Mouse (Mus musculus) cerebellum, adult 9-11 months (tissue): ENCODE data around the gene Ifi27l2a.
A peak's percentile ranks its signal among the peaks of the same experiment; 100 is the strongest.
"Not testable (repeated sequence)": the region's sequence is repeated elsewhere in the genome, so short reads cannot be mapped to it uniquely, and the experiment has no call there.

Experiments used
- DNase-seq: peaks from one replicate; pipeline ENCODE4 v3.0.0; 2022

The Ifi27l2a gene

GRCm38 (mm10) chr12:103443524-103443923, at the start of gene Ifi27l2a:
Ifi27l2a (minus strand) TSS chr12:103443680.
- DNase-seq = no peak

- peak; percentile 75 for DNase-seq
These were observed 49.3 kb upstream of the Ifi27l2a start for GRCm38 (mm10) chr12:103492767-103493166.

- no peak for DNase-seq
These were observed 47.7 kb upstream of the Ifi27l2a start for GRCm38 (mm10) chr12:103491091-103491730.

- no peak for DNase-seq
These were observed 44.3 kb upstream of the Ifi27l2a start for GRCm38 (mm10) chr12:103487750-103488149.

DNA sequence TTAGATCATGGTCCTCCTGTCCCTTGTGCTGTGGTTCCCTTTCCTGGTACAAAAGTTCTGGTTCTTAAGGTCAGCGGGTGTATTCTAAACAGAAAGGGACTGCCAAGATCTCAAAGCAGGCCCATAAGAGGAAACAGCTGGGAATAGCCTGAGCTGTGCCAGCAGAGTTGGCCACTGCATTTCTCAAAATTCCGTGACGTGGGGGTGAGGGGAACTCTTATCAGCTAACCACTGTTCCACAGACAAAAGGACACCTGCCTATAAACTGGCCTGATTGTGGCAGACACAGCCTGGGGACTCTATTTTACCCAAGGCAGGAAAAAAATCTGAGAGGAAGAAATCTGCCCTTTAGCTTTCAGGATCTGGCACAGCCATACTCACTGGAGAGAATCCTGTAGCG, 43.8 kb upstream of the Ifi27l2a start:
- peak; percentile 16 for DNase-seq

- peak; percentile 85 for DNase-seq
These were observed 43.2 kb upstream of the Ifi27l2a start for GRCm38 (mm10) chr12:103486726-103487125.

DNA sequence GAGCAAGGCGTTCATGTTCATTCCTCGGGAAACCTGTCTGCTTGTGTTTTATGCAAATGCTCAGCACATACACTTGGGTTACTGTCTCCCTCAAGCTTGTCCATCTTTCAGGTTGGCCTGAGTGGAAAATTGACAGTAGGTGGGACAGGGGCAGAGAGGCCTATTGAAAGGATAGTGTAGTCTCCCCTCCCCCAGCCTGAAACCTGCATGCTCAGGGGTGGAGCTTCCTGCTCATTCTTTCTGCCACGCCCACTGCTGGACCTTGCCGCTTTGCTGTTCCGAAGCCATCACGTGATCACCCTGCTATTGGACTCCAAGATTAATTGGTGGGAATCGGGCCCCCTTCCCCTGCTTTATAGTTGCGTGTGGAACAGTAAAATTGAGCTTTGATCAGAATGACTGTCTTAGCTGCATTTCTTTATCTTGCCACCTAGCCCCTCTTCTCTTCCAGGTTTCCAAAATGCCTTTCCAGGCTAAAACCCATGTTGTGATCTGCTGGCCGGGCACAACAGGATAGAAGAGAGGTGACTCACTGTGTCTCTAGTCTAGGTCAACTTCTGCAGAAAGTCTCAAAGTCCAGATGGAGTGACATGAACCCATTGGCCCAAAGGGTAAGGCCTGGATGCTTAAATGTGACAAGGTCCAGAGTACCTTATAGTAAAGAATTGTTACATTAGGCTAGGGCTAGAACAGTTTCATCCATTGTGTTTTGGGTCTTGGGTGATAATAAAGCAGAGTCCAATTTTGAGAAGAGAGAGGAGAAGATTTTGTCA, 40.9 kb upstream of the Ifi27l2a start:
- DNase-seq = not testable (repeated sequence)

DNA sequence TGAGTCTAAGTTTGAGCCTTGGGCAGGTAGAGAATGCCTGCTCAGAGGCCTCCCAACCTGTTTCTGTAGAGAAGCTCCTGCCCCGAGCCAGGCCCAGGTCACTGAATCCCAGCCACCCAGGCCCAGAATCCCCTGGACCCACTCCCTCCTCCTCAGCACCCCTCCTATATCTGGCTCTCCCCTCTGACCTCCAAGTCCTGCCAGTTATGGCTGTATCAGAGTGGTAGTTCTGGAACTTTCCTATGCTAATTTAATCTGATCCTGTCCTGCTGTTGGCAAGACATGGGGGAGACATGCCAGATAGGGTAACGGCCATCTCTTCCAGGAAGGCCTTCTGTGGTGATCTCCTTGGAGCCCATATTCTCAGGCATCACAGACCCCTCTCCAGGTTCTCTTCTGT, 39.3 kb upstream of the Ifi27l2a start:
- no peak for DNase-seq

DNA sequence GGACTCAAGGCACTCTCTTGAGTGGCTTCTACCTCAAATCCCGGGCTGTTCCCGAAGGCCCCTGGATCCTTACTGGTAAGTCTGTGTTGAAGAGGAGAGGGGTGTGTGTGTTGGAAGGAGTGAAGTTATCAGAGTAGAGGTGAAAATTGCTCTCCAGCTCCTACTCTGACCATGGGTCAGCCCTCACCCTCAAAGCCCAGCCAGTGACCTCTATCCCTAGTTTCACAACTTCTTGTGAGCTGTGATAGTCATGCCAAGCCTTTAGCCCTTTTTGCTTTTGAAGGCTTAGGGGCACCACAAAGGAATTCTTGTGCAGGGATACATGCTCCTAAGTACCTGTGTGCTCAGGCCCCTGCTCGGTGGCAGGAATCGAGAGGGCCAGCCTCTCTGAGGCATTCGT, 38.2 kb upstream of the Ifi27l2a start:
- no peak for DNase-seq

GRCm38 (mm10) chr12:103477461-103478015, 34.1 kb upstream of the Ifi27l2a start:
- no peak for DNase-seq

DNA sequence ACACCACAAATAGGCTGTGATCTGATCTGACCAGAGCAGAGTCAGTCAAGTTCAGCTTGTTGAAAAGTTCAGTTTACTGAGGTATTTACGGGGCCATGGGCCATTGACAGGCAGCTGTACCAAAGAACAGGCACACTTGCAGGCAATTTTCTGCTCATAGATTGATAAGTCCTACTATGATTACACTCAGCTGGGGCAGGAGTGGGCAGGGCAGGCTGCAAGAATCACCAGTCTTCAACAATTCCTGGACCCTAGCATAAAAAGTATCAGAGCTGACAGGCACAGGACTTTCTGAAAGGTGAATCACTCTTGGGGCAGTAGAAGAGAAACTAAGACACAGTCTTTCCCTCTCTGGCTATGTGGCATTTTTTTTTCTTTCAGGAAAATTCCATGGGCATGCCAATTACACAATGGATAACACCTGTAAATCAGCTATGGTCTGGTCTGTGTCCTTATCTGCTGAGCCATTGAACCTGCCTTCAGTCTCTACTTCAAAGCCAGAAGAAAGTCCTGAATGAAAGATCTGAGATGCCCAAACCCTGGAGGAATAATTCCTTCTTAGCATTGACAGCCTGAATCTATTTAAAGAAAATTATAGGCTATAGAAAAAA, 33.4 kb upstream of the Ifi27l2a start:
- DNase-seq = no peak

DNA sequence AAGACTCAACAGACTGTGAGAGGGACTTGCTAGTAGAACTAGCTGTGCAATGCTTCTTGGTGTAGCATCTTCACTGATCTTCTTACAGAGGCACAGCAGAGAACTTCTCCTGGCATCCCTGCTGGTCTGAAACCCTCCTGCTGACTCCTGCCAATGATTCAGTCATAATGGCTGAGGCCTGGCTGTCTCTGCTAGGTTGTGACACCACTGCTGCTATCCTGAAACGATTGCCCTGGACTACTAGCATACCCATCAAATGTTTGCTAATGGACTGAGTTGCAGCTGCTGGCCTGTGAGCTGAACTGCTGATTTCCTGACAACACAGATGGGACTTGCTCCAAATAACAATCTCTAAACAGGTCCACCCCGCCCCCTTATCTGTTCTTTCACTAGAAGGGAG, 31.0 kb upstream of the Ifi27l2a start:
- no peak for DNase-seq

- no peak for DNase-seq
These were observed 13.7 kb upstream of the Ifi27l2a start, which contains the start of gene Ifi27l2b for GRCm38 (mm10) chr12:103457140-103457539. Ifi27l2b (minus strand) TSS chr12:103457223.

DNA sequence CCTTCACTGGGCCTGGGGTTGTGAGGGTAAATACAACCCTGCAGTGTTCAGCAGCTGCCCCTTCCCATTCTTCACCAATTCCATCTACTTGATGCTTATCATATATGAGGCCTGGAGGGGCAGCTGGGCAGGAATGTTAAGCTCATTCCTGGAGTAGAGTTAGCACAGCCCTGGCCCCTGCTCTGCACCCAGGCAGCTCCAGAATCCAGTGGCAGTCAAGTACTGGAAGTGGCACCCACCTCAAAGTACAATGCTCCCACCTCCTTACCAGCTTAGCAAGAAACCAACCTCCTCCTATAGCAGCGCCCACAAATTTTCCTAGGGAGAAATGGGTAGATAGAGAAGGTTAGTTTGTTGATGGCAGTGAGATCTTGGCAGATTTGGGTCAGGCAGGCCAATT, 13.2 kb upstream of the Ifi27l2a start:
- not testable (repeated sequence) for DNase-seq

DNA sequence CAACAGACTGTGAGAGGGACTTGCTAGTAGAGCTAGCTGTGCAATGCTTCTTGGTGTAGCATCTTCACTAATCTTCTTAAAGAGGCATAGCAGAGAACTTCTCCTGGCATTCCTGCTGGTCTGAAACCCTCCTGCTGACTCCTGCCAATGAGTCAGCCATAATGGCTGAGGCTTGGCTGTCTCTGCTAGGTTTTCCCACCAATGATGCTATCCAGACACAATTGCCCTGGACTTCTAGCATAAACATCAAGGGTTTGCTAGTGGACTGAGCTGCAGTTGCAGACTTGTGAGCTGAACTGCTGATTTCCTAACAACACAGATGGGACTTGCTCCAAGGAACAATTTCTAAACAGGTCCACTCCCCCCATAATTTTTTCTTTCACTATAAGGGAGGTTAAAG, 9.9 kb upstream of the Ifi27l2a start:
- no peak for DNase-seq

DNA sequence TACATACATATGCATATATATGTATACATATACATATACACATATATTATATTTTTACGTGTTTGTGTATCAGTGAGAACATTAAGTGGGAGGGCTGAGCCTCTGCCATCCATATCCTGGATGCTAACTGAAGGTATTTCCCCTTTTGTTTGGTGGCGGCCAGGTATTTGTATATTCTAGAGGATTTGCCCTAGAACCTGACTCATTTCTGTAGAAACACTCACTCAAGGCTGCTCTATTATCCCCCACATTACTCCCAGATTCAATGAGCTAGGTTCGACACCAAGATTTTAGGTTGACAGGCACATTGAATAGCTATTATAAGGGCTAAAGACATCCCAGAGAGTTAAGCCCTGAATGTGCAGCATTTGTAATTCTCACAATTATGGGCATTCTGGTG, 1.6 kb upstream of the Ifi27l2a start:
- no peak for DNase-seq

- not testable (repeated sequence) for DNase-seq
These were observed 781 bp upstream of the Ifi27l2a start for GRCm38 (mm10) chr12:103444261-103444660.

DNA sequence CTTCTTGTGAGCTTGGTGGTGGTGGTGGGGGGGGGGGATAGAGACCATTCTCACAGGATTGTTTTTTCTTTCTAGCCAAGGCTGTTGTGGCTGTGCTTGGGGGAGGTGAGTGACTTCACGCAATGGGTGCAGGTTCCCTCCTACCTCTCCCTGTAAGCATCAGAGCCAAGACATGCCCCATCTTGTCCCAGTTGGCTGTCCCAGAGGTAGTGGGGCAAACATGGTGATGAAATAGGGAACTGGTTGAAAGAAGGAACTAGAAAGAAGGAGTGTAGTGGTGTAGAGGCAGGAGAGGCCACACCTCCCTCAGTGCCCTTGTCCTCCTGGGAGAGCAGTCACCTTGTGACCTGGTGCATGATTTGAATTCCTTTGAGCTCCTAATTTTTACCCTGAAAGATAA, 5.9 kb downstream of the Ifi27l2a start:
- DNase-seq = no peak

GRCm38 (mm10) chr12:103434861-103435260, 8.6 kb downstream of the Ifi27l2a start:
- DNase-seq = no peak

- peak; percentile 44 for DNase-seq
These were observed 9.3 kb downstream of the Ifi27l2a start, which contains the start of gene Ifi27 for GRCm38 (mm10) chr12:103433986-103434731. Ifi27 (plus strand) TSS chr12:103434211.

DNA sequence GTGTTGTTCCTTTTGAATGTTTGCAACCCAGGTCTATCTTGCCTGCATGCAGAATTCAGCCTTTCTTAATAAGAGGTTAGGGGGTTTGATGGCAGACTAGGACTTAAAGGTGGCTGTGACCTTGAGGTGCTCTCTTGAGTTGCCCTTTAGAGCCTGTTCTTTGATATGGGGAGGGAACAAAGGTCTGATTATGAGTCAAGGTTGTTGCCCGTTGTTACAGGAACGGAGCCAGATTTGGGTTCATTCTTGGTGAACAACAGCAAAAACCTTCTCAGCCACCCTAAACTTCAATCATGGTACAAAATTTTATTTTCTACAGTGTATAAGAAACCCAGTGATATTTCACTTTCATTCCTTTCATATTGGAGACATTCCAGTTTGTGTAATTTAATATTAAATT, 10.1 kb downstream of the Ifi27l2a start:
- no peak for DNase-seq

DNA sequence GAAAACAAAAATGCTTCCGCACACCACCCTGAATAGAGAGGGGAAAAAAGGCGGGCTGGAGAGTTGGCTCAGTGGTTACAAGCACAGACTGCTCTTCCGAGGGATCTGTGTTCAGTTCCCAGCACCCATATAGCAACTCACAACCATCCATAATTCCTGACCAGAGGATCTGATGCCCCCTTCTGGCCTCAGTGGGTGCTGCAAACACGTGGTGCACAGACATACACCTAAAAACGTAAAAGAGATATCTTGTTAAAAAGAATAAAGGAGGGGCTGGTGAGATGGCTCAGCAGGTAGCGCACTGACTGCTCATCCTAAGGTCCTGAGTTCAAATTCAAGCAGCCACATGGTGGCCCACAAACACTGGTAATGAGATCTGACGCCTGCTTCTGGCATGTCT, 16.8 kb downstream of the Ifi27l2a start:
- peak; percentile 62 for DNase-seq
